Mouse (Mus musculus): Measurements from ENCODE around the gene Htr6. TPM values are rescaled to one million over a fixed set of nuclear protein-coding genes. Genes with fewer than 3 reads are reported as not detected.

Htr6 gene
- total and polyA plus RNA-seq, 3 experiments, result 0.14 to 1.1 (median 0.41) TPM

Other genes with a start within 250 kb of the Htr6 start
- 10 to 100 TPM; 13.1 TPM for gene Pla2g5, start 212.1 kb downstream of the Htr6 start, total RNA-seq (2021)
- gene Pla2g5, start 212.1 kb downstream of the Htr6 start, polyA plus RNA-seq (2012; rRNA removed), result 88.3 and 101 TPM in 2 replicates
- not detected for gene Gm13030, start 201.6 kb downstream of the Htr6 start, total RNA-seq (2021)
- gene Gm13030, start 201.6 kb downstream of the Htr6 start, polyA plus RNA-seq (2012; rRNA removed), result not detected in 2 replicates
- 1 to 10 TPM; 1.4 to 4.6 TPM for gene Pla2g2e, start 197.6 kb downstream of the Htr6 start, total RNA-seq (2021)
- 0.73 and 1.4 TPM in 2 replicates for gene Pla2g2e, start 197.6 kb downstream of the Htr6 start, polyA plus RNA-seq (2012; rRNA removed)
- gene Otud3, start 161.6 kb downstream of the Htr6 start, total RNA-seq (2021), result 10 to 100 TPM in 1 of 2 experiments, 1 to 10 TPM in 1; 9.8 to 11.3 TPM
- 5.6 TPM in 2 replicates for gene Otud3, start 161.6 kb downstream of the Htr6 start, polyA plus RNA-seq (2012; rRNA removed)
- not detected for gene Rnf186, start 108.5 kb downstream of the Htr6 start, total RNA-seq (2021)
- 0.10 TPM in 1 of 2 replicates, not detected in the other for gene Rnf186, start 108.5 kb downstream of the Htr6 start, polyA plus RNA-seq (2012; rRNA removed)
- gene Tmco4, start 102.7 kb downstream of the Htr6 start, total RNA-seq (2021), result 10 to 100 TPM; 13.2 to 17.0 TPM
- gene Tmco4, start 102.7 kb downstream of the Htr6 start, polyA plus RNA-seq (2012; rRNA removed), result 14.4 and 15.4 TPM in 2 replicates
- gene Nbl1, start 17.4 kb upstream of the Htr6 start, total RNA-seq (2021), result 10 to 100 TPM; 44.0 to 64.4 TPM
- 135 and 182 TPM in 2 replicates for gene Nbl1, start 17.4 kb upstream of the Htr6 start, polyA plus RNA-seq (2012; rRNA removed)
- 100 to 1,000 TPM; 333 to 412 TPM for gene Minos1, start 55.5 kb upstream of the Htr6 start, total RNA-seq (2021)
- gene Minos1, start 55.5 kb upstream of the Htr6 start, polyA plus RNA-seq (2012; rRNA removed), result 26.7 and 38.9 TPM in 2 replicates
- gene Capzb, start 117.3 kb upstream of the Htr6 start, total RNA-seq (2021), result 100 to 1,000 TPM; 312 to 392 TPM
- 140 and 199 TPM in 2 replicates for gene Capzb, start 117.3 kb upstream of the Htr6 start, polyA plus RNA-seq (2012; rRNA removed)
- 1 to 10 TPM; 9.2 to 9.5 TPM for gene Pqlc2, start 235.1 kb upstream of the Htr6 start, total RNA-seq (2021)
- gene Pqlc2, start 235.1 kb upstream of the Htr6 start, polyA plus RNA-seq (2012; rRNA removed), result 28.2 and 30.1 TPM in 2 replicates
- gene Akr7a5, start 235.2 kb upstream of the Htr6 start, total RNA-seq (2021), result 10 to 100 TPM; 59.7 to 61.3 TPM
- 131 and 157 TPM in 2 replicates for gene Akr7a5, start 235.2 kb upstream of the Htr6 start, polyA plus RNA-seq (2012; rRNA removed)

All from adrenal gland, adult 2 months (tissue).